In genomic region chr3:34311944-34312343, GRCm38 (mm10) we compare ENCODE assay signal across 22 mouse cellular contexts.
"Had no signal": no experiment of that assay in that cellular context is flagged by ENCODE, and none has a peak within 500 bp of the region (broad histone marks: within the 10 kb centered on the region; RNA-seq: fewer than 3 reads in every experiment).

No protein-coding gene starts in this region.

- H3K4me1 ChIP-seq: limb, embryonic 13.5 days; liver, embryonic 12.5 days; liver, embryonic 15.5 days; lung, embryonic 15.5 days; megakaryocyte, embryonic 14.5 days had no signal

- DNase-seq: kidney, adult 2 months; kidney, postnatal 25 days; layer of hippocampus, adult 9-11 months; liver; lung, adult 18-20 months; lung, postnatal 10 days; lung, postnatal 36 days; retina, postnatal 1 day; thymus, adult 2 months; thymus, postnatal 25 days had no signal

- H3K36me3 ChIP-seq: limb, embryonic 10.5 days; limb, embryonic 13.5 days; liver, embryonic 12.5 days; liver, embryonic 15.5 days; lung, embryonic 15.5 days; neural tube, embryonic 13.5 days had no signal

- H3K9me3 ChIP-seq: limb, embryonic 10.5 days; limb, embryonic 13.5 days; liver, embryonic 12.5 days; liver, embryonic 15.5 days; lung, embryonic 15.5 days; neural tube, embryonic 13.5 days had no signal

- H3K27me3 ChIP-seq: liver, embryonic 12.5 days; liver, embryonic 15.5 days; lung, embryonic 15.5 days; megakaryocyte, embryonic 14.5 days; neural tube, embryonic 13.5 days had no signal

- H3K27ac ChIP-seq: kidney, postnatal 0 days; layer of hippocampus, adult 2 months; limb, embryonic 10.5 days; limb, embryonic 13.5 days; liver, embryonic 12.5 days; liver, embryonic 15.5 days; lung, embryonic 15.5 days; neural tube, embryonic 13.5 days; stomach, postnatal 0 days had no signal

- H3K9ac ChIP-seq: limb, embryonic 13.5 days; liver, embryonic 12.5 days; liver, embryonic 15.5 days; lung, embryonic 15.5 days; neural tube, embryonic 13.5 days had no signal

- H3K4me3 ChIP-seq: layer of hippocampus, adult 2 months; limb, embryonic 10.5 days; limb, embryonic 13.5 days; liver, embryonic 12.5 days; liver, embryonic 15.5 days; lung, embryonic 15.5 days; megakaryocyte, embryonic 14.5 days; myocyte; neural tube, embryonic 13.5 days had no signal

- ATAC-seq: liver, embryonic 12.5 days had no signal

- H3K4me2 ChIP-seq: limb, embryonic 13.5 days; liver, embryonic 12.5 days; liver, embryonic 15.5 days; lung, embryonic 15.5 days; midbrain, embryonic 11.5 days; neural tube, embryonic 13.5 days had no signal
